Mouse (Mus musculus): ENCODE measurements around the gene Ipo11. TPM values are rescaled to one million over a fixed set of nuclear protein-coding genes. Genes with fewer than 3 reads are reported as not detected.

The Ipo11 gene
- total and polyA plus RNA-seq, 2 experiments from 2014 or later = 33.9 to 46.7 TPM

GRCm38 (mm10) chr13:106762611-106763010 is 174.1 kb downstream of the Ipo11 start:
- no peak for TF ChIP-seq CTCF (IDR thresholded peaks at IDR 0.05; ENCODE audit: low read depth)
- no peaks in the 10 kb centered on the region for H3K27me3 ChIP-seq (ENCODE audit: insufficient read depth, low read length)
- ATAC-seq = no peak
- H3K4me2 ChIP-seq (ENCODE audit: low read depth, low read length) = no peak overlapping the region
- H3K9me3 ChIP-seq (ENCODE audit: low read length) = no peaks in the 10 kb centered on the region
- no peaks in the 10 kb centered on the region for H3K36me3 ChIP-seq (ENCODE audit: insufficient read depth, low read length)
- no peaks in the 10 kb centered on the region; the same call in 1 of the 2 replicates for H3K4me1 ChIP-seq (ENCODE audit: insufficient read depth, low read length)
- no peak for DNase-seq (ENCODE audit: low spot score)
- H3K27ac ChIP-seq = no peak overlapping the region
- no peak overlapping the region for H3K9ac ChIP-seq (replicated peaks; ENCODE audit: low read length)
- 43% methylated on average over 1 of the region's 1 CpGs for WGBS
- H3K4me3 ChIP-seq (ENCODE audit: low read length) = no peak overlapping the region

- Histone ChIP-seq H3K4me2 (ENCODE audit: low read depth, low read length) (no peak overlapping the region), H3K4me3 (ENCODE audit: low read length) (no peak overlapping the region), H3K9ac (replicated peaks; ENCODE audit: low read length) (no peak overlapping the region), H3K27me3 (ENCODE audit: insufficient read depth, low read length) (no peaks in the 10 kb centered on the region), H3K4me1 (ENCODE audit: insufficient read depth, low read length) (no peaks in the 10 kb centered on the region; the same call in 1 of the 2 replicates), H3K9me3 (ENCODE audit: low read length) (no peaks in the 10 kb centered on the region), H3K36me3 (ENCODE audit: insufficient read depth, low read length) (no peaks in the 10 kb centered on the region), H3K27ac (no peak overlapping the region)
- 100% methylated on average over 1 of the region's 1 CpGs for WGBS
- no peak for TF ChIP-seq CTCF (IDR thresholded peaks at IDR 0.05; ENCODE audit: low read depth)
- DNase-seq (ENCODE audit: low spot score) (no peak), ATAC-seq (0 out of 2 replicates have a peak, but pooled peaks have one; percentile 24)
These were observed 175.1 kb downstream of the Ipo11 start for GRCm38 (mm10) chr13:106761661-106762060.

- no peak overlapping the region for H3K4me2 ChIP-seq (ENCODE audit: low read depth, low read length)
- H3K9me3 ChIP-seq (ENCODE audit: low read length) = no peaks in the 10 kb centered on the region
- no peak overlapping the region for H3K4me3 ChIP-seq (ENCODE audit: low read length)
- H3K27me3 ChIP-seq (ENCODE audit: insufficient read depth, low read length) = no peaks in the 10 kb centered on the region
- H3K9ac ChIP-seq (replicated peaks; ENCODE audit: low read length) = no peak overlapping the region
- DNase-seq (ENCODE audit: low spot score) (peak; percentile 42), ATAC-seq (peak; percentile 71; the same call in 1 of the 2 replicates)
- 66% methylated on average over 14 of the region's 14 CpGs for WGBS
- H3K27ac ChIP-seq = no peak overlapping the region
- H3K36me3 ChIP-seq (ENCODE audit: insufficient read depth, low read length) = no peaks in the 10 kb centered on the region
- no peaks in the 10 kb centered on the region; the same call in 1 of the 2 replicates for H3K4me1 ChIP-seq (ENCODE audit: insufficient read depth, low read length)
- no peak for TF ChIP-seq CTCF (IDR thresholded peaks at IDR 0.05; ENCODE audit: low read depth)
These were observed 176.4 kb downstream of the Ipo11 start for GRCm38 (mm10) chr13:106760232-106760875.

- Histone ChIP-seq H3K4me2 (ENCODE audit: low read depth, low read length) (no peak overlapping the region), H3K4me1 (ENCODE audit: insufficient read depth, low read length) (no peaks in the 10 kb centered on the region; the same call in 1 of the 2 replicates), H3K36me3 (ENCODE audit: insufficient read depth, low read length) (no peaks in the 10 kb centered on the region), H3K27me3 (ENCODE audit: insufficient read depth, low read length) (no peaks in the 10 kb centered on the region), H3K4me3 (ENCODE audit: low read length) (no peak overlapping the region), H3K9me3 (ENCODE audit: low read length) (no peaks in the 10 kb centered on the region), H3K27ac (no peak overlapping the region), H3K9ac (replicated peaks; ENCODE audit: low read length) (no peak overlapping the region)
- DNase-seq (ENCODE audit: low spot score) = no peak
- TF ChIP-seq CTCF (IDR thresholded peaks at IDR 0.05; ENCODE audit: low read depth) = no peak
- no peak for ATAC-seq
- whole genome bisulfite sequencing = 57% methylated on average over 5 of the region's 5 CpGs
These were observed 180.9 kb downstream of the Ipo11 start for GRCm38 (mm10) chr13:106755892-106756291.

GRCm38 (mm10) chr13:106754216-106754615 is 182.5 kb downstream of the Ipo11 start:
- Histone ChIP-seq H3K4me3 (ENCODE audit: low read length) (no peak overlapping the region), H3K4me1 (ENCODE audit: insufficient read depth, low read length) (no peaks in the 10 kb centered on the region), H3K9me3 (ENCODE audit: low read length) (no peaks in the 10 kb centered on the region), H3K9ac (replicated peaks; ENCODE audit: low read length) (no peak overlapping the region), H3K4me2 (ENCODE audit: low read depth, low read length) (no peak overlapping the region), H3K36me3 (ENCODE audit: insufficient read depth, low read length) (no peaks in the 10 kb centered on the region), H3K27me3 (ENCODE audit: insufficient read depth, low read length) (no peaks in the 10 kb centered on the region), H3K27ac (no peak overlapping the region)
- TF ChIP-seq CTCF (IDR thresholded peaks at IDR 0.05; ENCODE audit: low read depth) = no peak
- DNase-seq (ENCODE audit: low spot score) = no peak
- no peak for ATAC-seq
- WGBS = 87% methylated on average over 3 of the region's 3 CpGs

GRCm38 (mm10) chr13:106751951-106752350 is 184.8 kb downstream of the Ipo11 start:
- Histone ChIP-seq H3K4me3 (ENCODE audit: low read length) (no peak overlapping the region), H3K27ac (no peak overlapping the region), H3K9me3 (ENCODE audit: low read length) (no peaks in the 10 kb centered on the region), H3K4me2 (ENCODE audit: low read depth, low read length) (no peak overlapping the region), H3K4me1 (ENCODE audit: insufficient read depth, low read length) (no peaks in the 10 kb centered on the region), H3K27me3 (ENCODE audit: insufficient read depth, low read length) (no peaks in the 10 kb centered on the region), H3K36me3 (ENCODE audit: insufficient read depth, low read length) (no peaks in the 10 kb centered on the region), H3K9ac (replicated peaks; ENCODE audit: low read length) (no peak overlapping the region)
- ATAC-seq (no peak), DNase-seq (ENCODE audit: low spot score) (no peak)
- TF ChIP-seq CTCF (IDR thresholded peaks at IDR 0.05; ENCODE audit: low read depth) = no peak
- 79% methylated on average over 1 of the region's 1 CpGs for WGBS

GRCm38 (mm10) chr13:106746823-106747222 is 189.9 kb downstream of the Ipo11 start:
- no peak for TF ChIP-seq CTCF (IDR thresholded peaks at IDR 0.05; ENCODE audit: low read depth)
- ATAC-seq = no peak
- Histone ChIP-seq H3K9me3 (ENCODE audit: low read length) (no peaks in the 10 kb centered on the region), H3K36me3 (ENCODE audit: insufficient read depth, low read length) (no peaks in the 10 kb centered on the region), H3K4me3 (ENCODE audit: low read length) (no peak overlapping the region), H3K27me3 (ENCODE audit: insufficient read depth, low read length) (no peaks in the 10 kb centered on the region), H3K4me2 (ENCODE audit: low read depth, low read length) (no peak overlapping the region), H3K27ac (no peak overlapping the region), H3K9ac (replicated peaks; ENCODE audit: low read length) (no peak overlapping the region), H3K4me1 (ENCODE audit: insufficient read depth, low read length) (no peaks in the 10 kb centered on the region)
- DNase-seq (ENCODE audit: low spot score) = no peak
- 74% methylated on average over 5 of the region's 5 CpGs for WGBS

All from hindbrain, postnatal 0 days (tissue).